Mouse (Mus musculus) kidney, postnatal 0 days (tissue): ENCODE measurements at regions not wholly inside any gene's neighbourhood (a gene's known extent, or its start where the extent isn't known, plus 50 kb on each side); places are given as distances from the start of the nearest gene placed in this dataset.

Source experiments
- ATAC-seq: fragments of 200-750 bp; cut with Nextera tagmentation; replicated peaks from 2 replicates; pipeline ENCODE4 v1.8.0; 2017; ENCODE audit warnings: low read depth, moderate number of reproducible peaks, moderate TSS enrichment, moderate library complexity; ENCODE audit not compliant: low FRiP score
- DNase-seq: peaks from one replicate; pipeline ENCODE4 v3.0.0-alpha.2; 2016; ENCODE audit warnings: low spot score
- H3K27ac ChIP-seq: fragments of 300-500 bp; sonication (generic); 2 replicates; pipeline ENCODE4 v1.5.1; 2014; ENCODE audit warnings: mild to moderate bottlenecking
- H3K27me3 ChIP-seq: fragments of 300-500 bp; sonication (generic); 2 replicates; pipeline ENCODE4 v1.6.1; 2014; ENCODE audit warnings: low read length, mixed read lengths; ENCODE audit not compliant: insufficient read depth
- H3K36me3 ChIP-seq: fragments of 300-500 bp; sonication (generic); 2 replicates; pipeline ENCODE4 v1.6.1; 2014; ENCODE audit warnings: low read length, mixed read lengths; ENCODE audit not compliant: insufficient read depth
- H3K4me1 ChIP-seq: fragments of 300-500 bp; sonication (generic); replicated peaks from 2 replicates; pipeline ENCODE4 v1.6.1; 2014; ENCODE audit warnings: antibody characterized with exemption, low read length, mixed read lengths; ENCODE audit not compliant: insufficient read depth
- H3K4me2 ChIP-seq: fragments of 300-500 bp; sonication (generic); 2 replicates; pipeline ENCODE4 v1.6.1; 2014; ENCODE audit warnings: mild to moderate bottlenecking, low read length, moderate library complexity, mixed read lengths
- H3K4me3 ChIP-seq: fragments of 300-500 bp; sonication (generic); replicated peaks from 2 replicates; pipeline ENCODE4 v1.5.1; 2014; ENCODE audit warnings: low read depth, low read length
- H3K9ac ChIP-seq: fragments of 300-500 bp; sonication (generic); 2 replicates; pipeline ENCODE4 v1.6.1; 2014; ENCODE audit warnings: low read depth, low read length
- H3K9me3 ChIP-seq: fragments of 300-500 bp; sonication (generic); replicated peaks from 2 replicates; pipeline ENCODE4 v1.6.1; 2016; ENCODE audit warnings: low read length, inconsistent platforms, mixed read lengths
- CTCF ChIP-seq: IDR thresholded peaks from 2 replicates; pipeline ENCODE4 v1.5.1; 2016; ENCODE audit warnings: antibody characterized with exemption, low read depth, mild to moderate bottlenecking, moderate library complexity
- WGBS: fragments of 180-500 bp; shearing (Covaris S2); extraction: QIAGEN DNeasy Blood & Tissue Kit; methylation state at CpG from one replicate; pipeline ENCODE4 v1.1.7; 2014; 5-methylcytosine and 5-hydroxymethylcytosine counted together

DNA sequence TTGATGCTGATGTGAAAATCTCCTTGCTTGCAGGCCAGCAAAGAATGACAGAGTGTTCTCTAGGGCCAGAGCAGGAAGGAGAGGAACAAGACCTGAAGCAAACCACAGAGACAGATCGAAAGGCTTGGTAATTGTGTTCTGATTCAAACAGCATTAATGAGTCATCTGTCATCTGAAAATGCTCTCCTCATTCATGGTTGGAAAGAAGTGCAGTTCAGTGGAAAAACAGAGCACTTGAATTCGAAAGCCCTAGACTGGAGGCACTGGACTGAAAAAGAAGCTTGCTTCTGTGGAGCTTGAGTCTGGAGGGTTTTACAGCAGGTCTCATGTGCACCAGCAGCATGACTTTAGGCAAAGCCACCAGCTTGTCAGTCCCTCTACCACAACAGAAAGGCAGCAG, 374.3 kb upstream of the B430305J03Rik start:
- DNase-seq = no peak
- ATAC-seq = no peak
- Histone ChIP-seq H3K9me3 (no peaks in the 10 kb centered on the region), H3K27me3 (no peaks in the 10 kb centered on the region), H3K27ac (no peak overlapping the region), H3K9ac (no peak overlapping the region), H3K36me3 (no peaks in the 10 kb centered on the region), H3K4me2 (no peak overlapping the region), H3K4me3 (no peak overlapping the region), H3K4me1 (no peaks in the 10 kb centered on the region)
- 60% methylated on average over 2 of the region's 2 CpGs for WGBS
- no peak for TF ChIP-seq CTCF

DNA sequence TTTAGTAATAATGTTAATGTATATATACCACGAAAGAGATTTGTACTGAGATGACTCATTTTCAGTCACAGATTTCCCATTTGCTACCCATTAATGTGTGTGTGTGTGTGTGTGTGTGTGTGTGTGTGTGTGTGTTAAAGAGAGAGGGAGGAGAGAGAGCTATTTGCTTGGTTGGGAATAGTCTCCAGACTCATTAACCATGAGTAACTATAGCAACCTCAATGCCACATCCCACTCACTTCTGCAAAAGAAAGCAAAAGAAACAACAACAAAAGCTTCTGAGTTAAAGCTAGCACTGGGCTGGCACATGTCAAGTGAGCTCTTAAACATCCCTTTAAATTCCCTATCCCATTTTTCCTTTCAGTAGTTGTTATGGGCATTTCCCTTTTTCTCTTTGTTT, 372.8 kb upstream of the B430305J03Rik start:
- Histone ChIP-seq H3K9me3 (no peaks in the 10 kb centered on the region), H3K27ac (no peak overlapping the region), H3K9ac (no peak overlapping the region), H3K4me2 (no peak overlapping the region), H3K4me1 (no peaks in the 10 kb centered on the region), H3K36me3 (no peaks in the 10 kb centered on the region), H3K4me3 (no peak overlapping the region), H3K27me3 (no peaks in the 10 kb centered on the region)
- no peak for TF ChIP-seq CTCF
- no peak for DNase-seq
- WGBS = 82% methylated on average over 1 of the region's 1 CpGs
- ATAC-seq = no peak

DNA sequence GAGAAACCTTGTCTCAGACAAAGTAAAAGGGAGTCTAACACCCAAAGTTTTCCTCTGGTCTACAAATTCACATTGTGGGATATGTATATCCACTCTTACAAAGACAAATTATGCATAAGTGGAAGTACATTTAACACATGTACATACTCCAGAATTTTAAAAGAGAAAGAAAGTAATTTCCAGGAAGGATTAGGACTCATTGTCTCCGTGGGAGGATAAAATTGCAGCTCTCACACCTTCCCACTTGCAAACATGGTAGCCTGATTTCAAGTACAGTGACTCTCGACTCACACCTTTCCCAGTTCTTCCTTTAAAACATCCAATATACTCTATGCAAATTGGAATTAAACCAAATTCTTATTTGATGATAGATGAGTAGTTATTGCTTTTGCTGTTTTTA, 351.0 kb upstream of the B430305J03Rik start:
- H3K4me3 ChIP-seq = no peak overlapping the region
- DNase-seq (no peak), ATAC-seq (no peak)
- H3K4me1 ChIP-seq = no peaks in the 10 kb centered on the region
- no peaks in the 10 kb centered on the region for H3K27me3 ChIP-seq
- no peak for TF ChIP-seq CTCF
- H3K27ac ChIP-seq = no peak overlapping the region
- H3K9me3 ChIP-seq = no peaks in the 10 kb centered on the region
- 70% methylated on average over 2 of the region's 2 CpGs for WGBS
- no peak overlapping the region for H3K4me2 ChIP-seq
- no peaks in the 10 kb centered on the region for H3K36me3 ChIP-seq
- H3K9ac ChIP-seq = no peak overlapping the region

DNA sequence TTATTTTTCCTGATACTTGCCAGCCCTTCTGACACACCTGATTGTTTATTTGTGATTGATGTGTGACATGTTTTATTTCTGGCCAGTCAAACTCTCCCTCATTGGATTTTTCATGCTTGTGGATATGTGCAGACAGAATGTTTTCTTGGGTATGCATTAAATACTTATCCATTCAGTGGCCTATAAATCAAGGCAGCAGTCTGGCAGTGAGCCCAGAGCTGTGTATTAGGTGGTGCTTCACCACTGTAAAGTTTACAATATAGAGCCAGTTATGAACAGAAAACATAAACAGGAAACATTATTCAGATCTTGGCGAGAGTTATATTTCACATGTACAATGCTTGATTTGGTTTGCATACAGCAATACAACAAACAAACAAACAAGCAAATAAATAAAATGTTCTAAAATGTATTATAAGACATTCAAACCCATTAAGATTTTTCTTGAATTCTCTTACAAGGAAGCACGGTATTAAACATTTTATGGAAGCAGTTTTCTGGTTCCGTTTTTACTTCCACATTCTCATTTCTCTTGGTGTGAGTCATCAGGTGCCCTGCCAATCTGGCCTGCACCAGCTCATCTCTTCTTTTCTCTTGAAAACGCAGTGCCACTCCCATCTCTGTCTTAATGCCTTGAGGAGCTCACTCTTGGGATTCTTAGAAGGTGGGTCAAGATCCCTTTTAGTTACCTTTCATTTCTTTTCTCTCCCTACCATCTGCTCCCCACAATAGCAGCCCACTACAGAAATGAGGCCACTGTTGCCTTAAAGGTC, 322.4 kb upstream of the B430305J03Rik start:
- DNase-seq = peak; percentile 26
- Histone ChIP-seq H3K27ac (no peak overlapping the region), H3K4me1 (no peaks in the 10 kb centered on the region), H3K9me3 (no peaks in the 10 kb centered on the region), H3K4me3 (no peak overlapping the region), H3K36me3 (no peaks in the 10 kb centered on the region), H3K9ac (no peak overlapping the region), H3K27me3 (no peaks in the 10 kb centered on the region), H3K4me2 (no peak overlapping the region)
- 50% methylated on average over 4 of the region's 4 CpGs for WGBS
- no peak for ATAC-seq
- no peak for TF ChIP-seq CTCF

DNA sequence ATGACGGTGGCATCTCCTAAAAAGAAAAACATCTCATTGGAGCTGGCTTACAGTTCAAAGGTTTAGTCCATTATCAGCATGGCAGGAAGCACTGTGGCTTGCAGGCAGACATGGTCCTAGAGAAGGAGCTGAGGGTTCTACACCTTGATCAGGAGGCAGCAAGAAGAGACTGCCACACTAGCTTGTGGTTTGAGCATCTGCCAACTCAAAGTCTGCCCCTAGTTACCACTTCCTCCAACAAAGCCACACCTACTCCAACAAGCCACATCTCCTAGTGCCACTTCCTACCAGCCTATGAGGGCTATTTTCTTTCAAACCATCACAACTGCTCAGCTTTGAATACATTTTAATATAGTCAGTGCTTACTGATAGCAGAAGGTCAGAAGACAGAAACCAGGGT, 305.1 kb upstream of the B430305J03Rik start:
- 97% methylated on average over 1 of the region's 1 CpGs for WGBS
- H3K4me1 ChIP-seq = no peaks in the 10 kb centered on the region
- H3K27ac ChIP-seq = no peak overlapping the region
- DNase-seq = no peak
- no peaks in the 10 kb centered on the region for H3K36me3 ChIP-seq
- ATAC-seq = no peak
- H3K4me3 ChIP-seq = no peak overlapping the region
- no peak for TF ChIP-seq CTCF
- H3K9ac ChIP-seq = no peak overlapping the region
- H3K9me3 ChIP-seq = no peaks in the 10 kb centered on the region
- no peaks in the 10 kb centered on the region for H3K27me3 ChIP-seq
- H3K4me2 ChIP-seq = no peak overlapping the region

DNA sequence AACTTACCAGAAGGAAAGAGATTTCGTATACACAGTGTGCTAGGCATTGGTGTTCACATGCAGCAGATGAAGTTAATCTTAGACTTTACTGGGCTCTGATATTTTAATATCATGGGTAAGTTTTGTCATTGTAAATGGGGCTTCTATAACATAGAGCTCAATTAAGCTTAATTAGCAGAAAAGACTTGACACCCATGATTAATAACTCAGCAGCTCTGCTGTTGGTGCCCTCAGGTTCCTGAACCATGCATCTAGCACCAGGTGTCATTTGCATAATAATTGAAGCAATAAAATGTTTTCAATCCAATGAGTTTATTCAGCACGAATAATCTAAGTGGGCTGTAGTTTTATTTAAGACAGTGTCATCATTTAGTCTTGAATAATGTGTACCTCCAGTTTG, 290.4 kb upstream of the B430305J03Rik start:
- H3K4me3 ChIP-seq = no peak overlapping the region
- H3K27me3 ChIP-seq = no peaks in the 10 kb centered on the region
- TF ChIP-seq CTCF = no peak
- H3K4me1 ChIP-seq = no peaks in the 10 kb centered on the region
- ATAC-seq = no peak
- H3K4me2 ChIP-seq = no peak overlapping the region
- H3K27ac ChIP-seq = no peak overlapping the region
- H3K9me3 ChIP-seq = no peaks in the 10 kb centered on the region
- 68% methylated on average over 2 of the region's 2 CpGs for WGBS
- H3K36me3 ChIP-seq = no peaks in the 10 kb centered on the region
- no peak overlapping the region for H3K9ac ChIP-seq
- DNase-seq = no peak

DNA sequence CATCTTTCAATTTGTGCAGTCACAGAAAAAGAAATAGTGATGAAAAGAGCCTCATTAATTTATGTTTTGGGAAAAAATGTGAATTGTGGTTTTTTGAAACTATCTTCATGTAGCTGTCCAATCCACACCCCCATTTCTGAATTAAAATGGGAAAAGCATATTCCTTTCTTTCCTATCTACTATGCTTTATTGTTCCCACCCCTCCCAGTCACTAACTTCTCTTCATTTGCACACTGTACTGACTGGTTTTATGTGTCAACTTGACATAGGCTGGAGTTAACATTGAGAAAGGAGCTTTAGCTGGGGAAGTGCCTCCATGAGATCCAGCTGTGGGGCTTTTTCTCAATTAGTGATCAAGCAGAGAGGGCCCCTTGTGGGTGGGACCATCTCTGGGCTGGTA, 262.8 kb upstream of the B430305J03Rik start:
- no peak for DNase-seq
- no peak for ATAC-seq
- no peak overlapping the region for H3K4me2 ChIP-seq
- no peaks in the 10 kb centered on the region for H3K4me1 ChIP-seq
- H3K36me3 ChIP-seq = no peaks in the 10 kb centered on the region
- H3K9me3 ChIP-seq = no peaks in the 10 kb centered on the region
- no peak for TF ChIP-seq CTCF
- H3K4me3 ChIP-seq = no peak overlapping the region
- H3K27ac ChIP-seq = no peak overlapping the region
- H3K9ac ChIP-seq = no peak overlapping the region
- H3K27me3 ChIP-seq = no peaks in the 10 kb centered on the region
